Mouse (Mus musculus): ENCODE results near the gene Sftpa1. TPM values are rescaled to one million over a fixed set of nuclear protein-coding genes. Genes with fewer than 3 reads are reported as not detected.
A peak's percentile ranks its signal among the peaks of the same experiment; 100 is the strongest.

Sftpa1 gene
- polyA plus RNA-seq (2015; fragmentation: Nextera tagmentation; extraction: Ambion mirVana), result 4,795 and 4,929 TPM in 2 replicates

GRCm38 (mm10) chr14:41131540-41131939 lies at the start of gene Sftpa1:
Sftpa1 (plus strand) TSS chr14:41131782.
- Histone ChIP-seq H3K4me2 (replicated peaks; ENCODE audit: low read depth, low read length) (peak within 1 kb of the TSS; percentile 41), H3K27ac (ENCODE audit: low read length) (peak within 1 kb of the TSS; percentile 51), H3K27me3 (replicated peaks; ENCODE audit: insufficient read depth, low read length) (no peaks in the 10 kb centered on the region), H3K9me3 (ENCODE audit: low read length) (no peaks in the 10 kb centered on the region), H3K9ac (replicated peaks; ENCODE audit: low read depth) (no peak within 1 kb of the TSS), H3K4me1 (ENCODE audit: insufficient read depth, low read depth, low read length) (peaks cover 3% of the 10 kb centered on the region; the same call in 1 of the 2 replicates), H3K36me3 (ENCODE audit: insufficient read depth, low read length) (no peaks in the 10 kb centered on the region), H3K4me3 (ENCODE audit: low read depth, low read length) (no peak within 1 kb of the TSS; the same call in 1 of the 2 replicates)
- TF ChIP-seq CTCF (IDR thresholded peaks at IDR 0.05) (no peak), EP300 (IDR thresholded peaks at IDR 0.05) (no peak)
- ATAC-seq (peak; percentile 84), DNase-seq (ENCODE audit: low spot score) (peak; percentile 65)
- 41% methylated on average over 7 of the region's 7 CpGs for WGBS

GRCm38 (mm10) chr14:41082408-41082807 lies 49.2 kb upstream of the Sftpa1 start:
- Histone ChIP-seq H3K4me1 (ENCODE audit: insufficient read depth, low read depth, low read length) (no peaks in the 10 kb centered on the region), H3K9me3 (ENCODE audit: low read length) (no peaks in the 10 kb centered on the region), H3K27ac (ENCODE audit: low read length) (no peak overlapping the region), H3K9ac (replicated peaks; ENCODE audit: low read depth) (no peak overlapping the region), H3K4me2 (replicated peaks; ENCODE audit: low read depth, low read length) (no peak overlapping the region), H3K4me3 (ENCODE audit: low read depth, low read length) (no peak overlapping the region), H3K36me3 (ENCODE audit: insufficient read depth, low read length) (no peaks in the 10 kb centered on the region), H3K27me3 (replicated peaks; ENCODE audit: insufficient read depth, low read length) (no peaks in the 10 kb centered on the region)
- 89% methylated on average over 2 of the region's 2 CpGs for WGBS
- DNase-seq (ENCODE audit: low spot score) (no peak), ATAC-seq (no peak)
- TF ChIP-seq CTCF (IDR thresholded peaks at IDR 0.05) (no peak), EP300 (IDR thresholded peaks at IDR 0.05) (no peak)

- DNase-seq (ENCODE audit: low spot score) (no peak), ATAC-seq (no peak)
- no peaks in the 10 kb centered on the region for H3K36me3 ChIP-seq (ENCODE audit: insufficient read depth, low read length)
- no peak for TF ChIP-seq EP300 (IDR thresholded peaks at IDR 0.05)
- TF ChIP-seq CTCF (IDR thresholded peaks at IDR 0.05), result peak; percentile 48
- no peaks in the 10 kb centered on the region for H3K4me1 ChIP-seq (ENCODE audit: insufficient read depth, low read depth, low read length)
- no peak overlapping the region for H3K27ac ChIP-seq (ENCODE audit: low read length)
- H3K9me3 ChIP-seq (ENCODE audit: low read length), result no peaks in the 10 kb centered on the region
- H3K4me3 ChIP-seq (ENCODE audit: low read depth, low read length), result no peak overlapping the region
- H3K4me2 ChIP-seq (replicated peaks; ENCODE audit: low read depth, low read length), result no peak overlapping the region
- WGBS, result 73% methylated on average over 1 of the region's 1 CpGs
- no peak overlapping the region for H3K9ac ChIP-seq (replicated peaks; ENCODE audit: low read depth)
- H3K27me3 ChIP-seq (replicated peaks; ENCODE audit: insufficient read depth, low read length), result no peaks in the 10 kb centered on the region
These were observed 44.1 kb upstream of the Sftpa1 start for GRCm38 (mm10) chr14:41087509-41087908.

- Histone ChIP-seq H3K27me3 (replicated peaks; ENCODE audit: insufficient read depth, low read length) (no peaks in the 10 kb centered on the region), H3K36me3 (ENCODE audit: insufficient read depth, low read length) (no peaks in the 10 kb centered on the region), H3K4me2 (replicated peaks; ENCODE audit: low read depth, low read length) (no peak overlapping the region), H3K27ac (ENCODE audit: low read length) (no peak overlapping the region), H3K4me3 (ENCODE audit: low read depth, low read length) (no peak overlapping the region), H3K9ac (replicated peaks; ENCODE audit: low read depth) (no peak overlapping the region), H3K9me3 (ENCODE audit: low read length) (no peaks in the 10 kb centered on the region), H3K4me1 (ENCODE audit: insufficient read depth, low read depth, low read length) (no peaks in the 10 kb centered on the region)
- WGBS, result 33% methylated on average over 8 of the region's 8 CpGs
- DNase-seq (ENCODE audit: low spot score), result peak; percentile 60
- ATAC-seq, result 0 out of 2 replicates have a peak, but pooled peaks have one; percentile 28
- no peak for TF ChIP-seq EP300 (IDR thresholded peaks at IDR 0.05)
- TF ChIP-seq CTCF (IDR thresholded peaks at IDR 0.05), result peak; percentile 72
These were observed 40.8 kb upstream of the Sftpa1 start for GRCm38 (mm10) chr14:41090777-41091176.

- WGBS, result 36% methylated on average over 1 of the region's 1 CpGs
- ATAC-seq, result no peak
- TF ChIP-seq EP300 (IDR thresholded peaks at IDR 0.05) (no peak), CTCF (IDR thresholded peaks at IDR 0.05) (peak; percentile 75)
- Histone ChIP-seq H3K9me3 (ENCODE audit: low read length) (no peaks in the 10 kb centered on the region), H3K4me2 (replicated peaks; ENCODE audit: low read depth, low read length) (no peak overlapping the region), H3K27ac (ENCODE audit: low read length) (no peak overlapping the region), H3K9ac (replicated peaks; ENCODE audit: low read depth) (no peak overlapping the region), H3K4me1 (ENCODE audit: insufficient read depth, low read depth, low read length) (no peaks in the 10 kb centered on the region), H3K4me3 (ENCODE audit: low read depth, low read length) (no peak overlapping the region), H3K27me3 (replicated peaks; ENCODE audit: insufficient read depth, low read length) (no peaks in the 10 kb centered on the region), H3K36me3 (ENCODE audit: insufficient read depth, low read length) (no peaks in the 10 kb centered on the region)
- DNase-seq (ENCODE audit: low spot score), result peak; percentile 48
These were observed 37.5 kb upstream of the Sftpa1 start for GRCm38 (mm10) chr14:41094114-41094513.

GRCm38 (mm10) chr14:41096296-41096860 lies 35.2 kb upstream of the Sftpa1 start:
- H3K27me3 ChIP-seq (replicated peaks; ENCODE audit: insufficient read depth, low read length), result no peaks in the 10 kb centered on the region
- no peak for DNase-seq (ENCODE audit: low spot score)
- no peak overlapping the region for H3K9ac ChIP-seq (replicated peaks; ENCODE audit: low read depth)
- H3K4me1 ChIP-seq (ENCODE audit: insufficient read depth, low read depth, low read length), result no peaks in the 10 kb centered on the region
- no peak for ATAC-seq
- H3K36me3 ChIP-seq (ENCODE audit: insufficient read depth, low read length), result no peaks in the 10 kb centered on the region
- H3K4me3 ChIP-seq (ENCODE audit: low read depth, low read length), result no peak overlapping the region
- H3K9me3 ChIP-seq (ENCODE audit: low read length), result no peaks in the 10 kb centered on the region
- WGBS, result 79% methylated on average over 3 of the region's 3 CpGs
- no peak overlapping the region for H3K4me2 ChIP-seq (replicated peaks; ENCODE audit: low read depth, low read length)
- H3K27ac ChIP-seq (ENCODE audit: low read length), result no peak overlapping the region
- TF ChIP-seq EP300 (IDR thresholded peaks at IDR 0.05) (no peak), CTCF (IDR thresholded peaks at IDR 0.05) (no peak)
